Mouse (Mus musculus) hindbrain, postnatal 0 days (tissue): Measurements from ENCODE around the gene Rprd1b. TPM values are rescaled to one million over a fixed set of nuclear protein-coding genes. Genes with fewer than 3 reads are reported as not detected.

Experiments used
- ATAC-seq: fragments of 200-750 bp; cut with Nextera tagmentation; 2 replicates; pipeline ENCODE4 v1.8.0; 2017; ENCODE audit warnings: mild to moderate bottlenecking, moderate TSS enrichment, moderate library complexity
- DNase-seq: peaks from one replicate; pipeline ENCODE4 v3.0.0-alpha.2; 2015; ENCODE audit warnings: low spot score
- H3K27ac ChIP-seq: fragments of 300-500 bp; sonication (generic); 2 replicates; pipeline ENCODE4 v1.5.1; 2014; ENCODE audit warnings: mild to moderate bottlenecking
- H3K27me3 ChIP-seq: fragments of 300-500 bp; sonication (generic); 2 replicates; pipeline ENCODE4 v1.6.1; 2014; ENCODE audit warnings: low read length, mixed read lengths; ENCODE audit not compliant: insufficient read depth
- H3K36me3 ChIP-seq: fragments of 300-500 bp; sonication (generic); 2 replicates; pipeline ENCODE4 v1.6.1; 2014; ENCODE audit warnings: low read length, mixed read lengths; ENCODE audit not compliant: insufficient read depth
- H3K4me1 ChIP-seq: fragments of 300-500 bp; sonication (generic); 2 replicates; pipeline ENCODE4 v1.6.1; 2014; ENCODE audit warnings: antibody characterized with exemption, low read length, mixed read lengths; ENCODE audit not compliant: insufficient read depth
- H3K4me2 ChIP-seq: fragments of 300-500 bp; sonication (generic); 2 replicates; pipeline ENCODE4 v1.6.1; 2014; ENCODE audit warnings: low read depth, mild to moderate bottlenecking, low read length, moderate library complexity, mixed read lengths
- H3K4me3 ChIP-seq: fragments of 300-500 bp; sonication (generic); 2 replicates; pipeline ENCODE4 v1.5.1; 2014; ENCODE audit warnings: low read length
- H3K9ac ChIP-seq: fragments of 300-500 bp; sonication (generic); replicated peaks from 2 replicates; pipeline ENCODE4 v1.6.1; 2014; ENCODE audit warnings: mild to moderate bottlenecking, low read length, moderate library complexity, mixed read lengths
- H3K9me3 ChIP-seq: fragments of 300-500 bp; sonication (generic); 2 replicates; pipeline ENCODE4 v1.6.1; 2016; ENCODE audit warnings: low read length, mixed read lengths
- CTCF ChIP-seq: IDR thresholded peaks from 2 replicates; pipeline ENCODE4 v1.5.1; 2016; ENCODE audit warnings: antibody characterized with exemption, control low read depth, low read depth
- WGBS: fragments of 180-500 bp; shearing (Covaris S2); extraction: QIAGEN DNeasy Blood & Tissue Kit; methylation state at CpG from one replicate; pipeline ENCODE4 v1.1.7; 2014; 5-methylcytosine and 5-hydroxymethylcytosine counted together
- polyA plus RNA-seq: library from polyadenylated mRNA; unstranded; fragments of >200 nt; fragmentation: Nextera tagmentation; extraction: Ambion mirVana; gene quantifications from 2 replicates; pipeline ENCODE4 v1.2.1, GENCODE M21; 2015
- total RNA-seq: library from RNA; depleted of rRNA; stranded (reverse); fragments of >200 nt; gene quantifications from 2 replicates; pipeline ENCODE4 v1.2.3, GENCODE M21; 2014

Rprd1b gene
- total and polyA plus RNA-seq, 2 experiments from 2014 or later: 19.8 to 31.3 TPM

DNA sequence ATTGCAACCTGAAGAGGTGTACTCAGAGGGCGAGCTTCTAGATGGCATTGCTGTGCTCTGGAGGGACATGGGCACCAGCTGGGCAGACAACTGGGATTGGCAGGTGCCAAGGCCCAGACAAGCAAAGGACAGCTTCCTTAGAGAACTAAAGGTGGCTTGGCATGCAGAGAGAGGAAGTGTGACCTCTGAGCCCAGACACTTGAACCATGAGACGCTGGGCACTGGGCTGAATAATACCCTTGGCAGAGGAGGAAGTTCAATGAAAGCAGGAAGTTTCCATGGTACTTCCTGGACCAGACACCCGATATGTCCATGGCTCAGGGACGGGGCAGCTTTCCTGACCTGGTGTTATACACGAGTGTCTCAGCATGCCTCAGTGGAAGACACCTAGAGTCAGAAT, 146.1 kb downstream of the Rprd1b start:
- H3K4me1 ChIP-seq: peaks cover 13% of the 10 kb centered on the region
- DNase-seq (no peak), ATAC-seq (no peak)
- H3K27me3 ChIP-seq: no peaks in the 10 kb centered on the region
- no peak overlapping the region for H3K4me3 ChIP-seq
- TF ChIP-seq CTCF: no peak
- no peak overlapping the region for H3K27ac ChIP-seq
- H3K4me2 ChIP-seq: no peak overlapping the region
- H3K9ac ChIP-seq: no peak overlapping the region
- no peaks in the 10 kb centered on the region for H3K36me3 ChIP-seq
- H3K9me3 ChIP-seq: no peaks in the 10 kb centered on the region
- 81% methylated on average over 5 of the region's 5 CpGs for WGBS

DNA sequence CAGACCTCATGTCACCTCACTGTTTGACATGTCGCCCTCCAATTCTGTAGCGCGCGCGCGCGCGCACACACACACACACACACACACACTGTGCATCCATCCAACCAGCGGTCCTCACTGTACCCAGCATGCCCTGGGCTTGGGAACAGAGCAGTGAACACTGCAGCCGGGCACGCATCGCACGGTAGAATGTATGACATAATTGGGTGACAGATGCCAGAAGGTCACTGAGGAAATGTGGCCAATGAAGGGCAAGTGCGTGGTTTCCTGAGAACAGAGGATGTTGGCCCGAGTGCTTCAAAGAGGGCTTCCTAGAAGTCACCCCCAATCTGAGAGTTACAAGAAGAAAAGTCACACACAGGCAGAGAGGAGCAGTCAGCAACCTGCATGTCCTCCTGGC, 146.7 kb downstream of the Rprd1b start:
- DNase-seq: no peak

DNA sequence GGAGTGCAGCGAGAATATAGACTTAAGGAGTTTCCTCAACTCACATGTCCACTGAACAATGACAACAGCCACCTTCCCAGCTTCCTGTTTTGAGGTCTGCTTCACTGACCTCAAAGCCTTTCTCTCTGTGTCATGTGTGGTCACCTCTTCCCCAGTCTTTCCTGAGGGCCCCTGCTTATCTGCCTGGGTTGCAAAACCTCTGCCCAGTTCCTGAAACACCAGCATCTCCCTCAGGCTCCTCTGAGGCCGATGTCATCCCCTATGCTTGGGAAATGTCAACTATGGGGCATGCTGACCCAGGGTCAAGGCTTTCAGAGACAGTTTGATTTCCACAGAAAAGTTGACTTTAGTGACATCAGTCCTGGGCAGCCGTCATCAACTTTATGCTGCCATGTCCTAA, 147.1 kb downstream of the Rprd1b start:
- ATAC-seq (no peak), DNase-seq (no peak)
- no peaks in the 10 kb centered on the region for H3K27me3 ChIP-seq

More for the DNA sequence above, 146.7 kb downstream of the Rprd1b start:
- H3K27ac ChIP-seq: no peak overlapping the region
- ATAC-seq: 0 out of 2 replicates have a peak, but pooled peaks have one; percentile 52
- H3K9me3 ChIP-seq: no peaks in the 10 kb centered on the region
- peaks cover 13% of the 10 kb centered on the region for H3K4me1 ChIP-seq
- H3K36me3 ChIP-seq: no peaks in the 10 kb centered on the region
- no peak for TF ChIP-seq CTCF
- H3K9ac ChIP-seq: no peak overlapping the region
- 85% methylated on average over 15 of the region's 15 CpGs for WGBS
- no peak overlapping the region for H3K4me3 ChIP-seq
- H3K4me2 ChIP-seq: no peak overlapping the region
- H3K27me3 ChIP-seq: no peaks in the 10 kb centered on the region

DNA sequence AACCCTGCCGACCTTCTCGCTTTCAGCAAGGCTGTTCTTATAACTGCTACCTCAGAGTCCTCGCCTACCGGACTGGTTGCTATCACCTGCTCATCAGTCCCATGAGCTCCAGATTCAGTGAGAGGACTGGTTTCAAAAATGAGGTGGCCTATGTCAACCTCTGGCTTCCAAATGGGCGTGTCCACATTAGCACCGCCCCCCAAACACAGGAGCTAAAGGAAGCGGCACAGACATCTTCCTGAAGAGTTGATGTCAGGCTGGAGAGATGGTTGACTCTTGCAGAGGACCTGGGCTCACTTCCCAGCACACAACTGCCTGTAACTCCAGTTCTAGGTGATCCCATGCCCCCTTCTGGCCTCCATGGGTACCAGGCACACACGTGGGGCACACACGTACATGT, 148.5 kb downstream of the Rprd1b start:
- H3K4me1 ChIP-seq: peaks cover 13% of the 10 kb centered on the region
- H3K27me3 ChIP-seq: no peaks in the 10 kb centered on the region
- ATAC-seq (no peak), DNase-seq (no peak)
- WGBS: 98% methylated on average over 9 of the region's 9 CpGs
- H3K27ac ChIP-seq: no peak overlapping the region
- H3K4me3 ChIP-seq: no peak overlapping the region
- H3K9me3 ChIP-seq: no peaks in the 10 kb centered on the region
- H3K9ac ChIP-seq: no peak overlapping the region
- H3K4me2 ChIP-seq: no peak overlapping the region
- no peak for TF ChIP-seq CTCF
- H3K36me3 ChIP-seq: no peaks in the 10 kb centered on the region

More for the DNA sequence above, 147.1 kb downstream of the Rprd1b start:
- H3K36me3 ChIP-seq: no peaks in the 10 kb centered on the region
- 75% methylated on average over 3 of the region's 3 CpGs for WGBS
- no peak overlapping the region for H3K27ac ChIP-seq
- no peak overlapping the region for H3K4me2 ChIP-seq
- H3K9me3 ChIP-seq: no peaks in the 10 kb centered on the region
- no peak overlapping the region for H3K9ac ChIP-seq
- H3K4me1 ChIP-seq: peaks cover 13% of the 10 kb centered on the region
- no peak overlapping the region for H3K4me3 ChIP-seq
- no peak for TF ChIP-seq CTCF

DNA sequence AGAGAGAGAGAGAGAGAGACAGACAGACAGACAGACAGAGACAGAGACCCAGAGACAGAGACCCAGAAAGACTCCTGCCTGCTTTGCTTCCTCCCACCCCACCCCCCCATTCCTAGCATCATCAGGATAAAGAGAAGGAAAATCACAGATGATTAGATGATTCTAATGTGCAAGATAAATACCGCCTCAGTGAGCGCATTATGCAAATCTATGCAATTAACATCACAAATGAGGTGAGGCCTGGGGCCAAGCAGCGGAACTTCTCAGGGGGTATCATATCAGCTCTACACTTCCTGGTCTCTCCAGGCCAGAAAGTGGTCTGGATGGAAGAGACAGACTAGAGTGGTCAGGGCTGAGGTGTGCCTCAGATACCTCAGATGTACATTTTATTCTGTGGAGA, 149.3 kb downstream of the Rprd1b start:
- peak; percentile 58 for DNase-seq
- no peak for ATAC-seq

DNA sequence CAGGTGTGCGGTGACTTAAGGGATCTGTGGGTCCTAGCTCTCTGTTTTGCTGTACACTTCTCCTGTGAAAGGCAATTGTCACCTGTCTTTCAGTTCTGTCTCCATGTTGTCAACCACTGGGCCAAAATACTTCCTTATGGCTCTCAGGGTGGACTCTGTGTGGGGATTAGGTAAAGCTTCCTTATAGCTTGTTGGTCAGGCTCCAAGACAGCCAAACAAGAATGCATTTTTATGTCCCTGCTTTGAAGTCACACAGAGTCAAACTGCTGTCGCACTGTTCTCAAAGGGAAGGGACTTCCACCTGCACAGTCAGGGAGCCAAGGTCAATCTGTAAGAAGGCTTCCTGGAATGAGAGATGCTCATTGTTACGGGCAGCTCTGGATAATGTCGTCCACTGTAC, 149.8 kb downstream of the Rprd1b start:
- Histone ChIP-seq H3K9ac (no peak overlapping the region), H3K4me1 (peaks cover 13% of the 10 kb centered on the region), H3K4me3 (no peak overlapping the region), H3K36me3 (no peaks in the 10 kb centered on the region), H3K27ac (no peak overlapping the region), H3K4me2 (no peak overlapping the region), H3K27me3 (no peaks in the 10 kb centered on the region), H3K9me3 (no peaks in the 10 kb centered on the region)
- DNase-seq: no peak
- no peak for ATAC-seq
- no peak for TF ChIP-seq CTCF
- WGBS: 65% methylated on average over 4 of the region's 4 CpGs

More for the DNA sequence above, 149.3 kb downstream of the Rprd1b start:
- TF ChIP-seq CTCF: no peak
- WGBS: 23% methylated on average over 3 of the region's 3 CpGs
- Histone ChIP-seq H3K4me2 (no peak overlapping the region), H3K9me3 (no peaks in the 10 kb centered on the region), H3K36me3 (no peaks in the 10 kb centered on the region), H3K4me1 (peaks cover 13% of the 10 kb centered on the region), H3K27me3 (no peaks in the 10 kb centered on the region), H3K4me3 (no peak overlapping the region), H3K27ac (no peak overlapping the region), H3K9ac (no peak overlapping the region)

DNA sequence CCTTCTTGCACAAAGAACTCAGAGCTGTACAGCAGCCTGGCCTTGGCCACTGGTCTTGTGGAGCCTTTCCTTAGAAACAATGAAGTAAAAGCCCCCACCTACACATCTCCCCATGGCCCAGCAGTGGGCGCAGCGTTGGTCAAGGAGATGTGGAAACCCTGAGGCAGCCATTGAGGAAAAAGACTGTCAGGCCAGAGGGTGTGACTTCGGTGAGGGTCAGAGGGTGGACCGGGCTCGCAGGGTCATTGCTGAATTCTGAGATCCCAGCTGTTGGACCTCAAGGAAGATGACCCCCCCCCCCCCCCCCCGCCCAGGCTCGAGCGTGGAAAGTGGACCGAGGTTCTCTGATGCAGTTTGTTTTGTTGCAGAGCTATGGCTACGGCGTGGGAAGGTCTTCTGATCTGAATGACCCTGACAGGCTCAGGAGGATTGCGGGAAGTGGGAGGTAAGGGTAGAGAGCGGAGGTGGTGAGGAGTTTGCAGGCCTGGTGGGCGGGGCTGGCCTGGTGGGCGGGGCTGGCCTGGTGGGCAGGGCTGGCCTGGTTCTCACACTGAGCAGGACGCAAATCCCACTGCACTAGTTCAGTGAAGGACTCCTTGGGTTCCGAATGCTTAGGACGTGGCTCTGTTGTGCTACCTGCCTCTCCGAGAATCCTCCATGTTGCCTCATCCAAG, 150.5 kb downstream of the Rprd1b start:
- no peaks in the 10 kb centered on the region for H3K27me3 ChIP-seq
- H3K4me3 ChIP-seq: peak overlapping the region; percentile 11
- 0 out of 2 replicates have a peak overlapping the region, but pooled peaks have one; percentile 11 for H3K27ac ChIP-seq
- 13% methylated on average over 19 of the region's 19 CpGs for WGBS
- H3K36me3 ChIP-seq: no peaks in the 10 kb centered on the region
- no peak; the same call in 1 of the 2 replicates for TF ChIP-seq CTCF
- no peak for DNase-seq
- no peak overlapping the region for H3K9ac ChIP-seq
- H3K4me2 ChIP-seq: peak overlapping the region; percentile 46
- ATAC-seq: peak; percentile 38; the same call in 1 of the 2 replicates
- peaks cover 13% of the 10 kb centered on the region for H3K4me1 ChIP-seq
- H3K9me3 ChIP-seq: no peaks in the 10 kb centered on the region
